Mouse (Mus musculus): ENCODE measurements around the gene Spi1. TPM values are rescaled to one million over a fixed set of nuclear protein-coding genes. Genes with fewer than 3 reads are reported as not detected.
A peak's percentile ranks its signal among the peaks of the same experiment; 100 is the strongest.
"Not testable (repeated sequence)": the region's sequence is repeated elsewhere in the genome, so short reads cannot be mapped to it uniquely, and the experiment has no call there.

The Spi1 gene
- polyA plus RNA-seq (2015; fragmentation: Nextera tagmentation; extraction: Ambion mirVana) = 12.3 and 12.4 TPM in 2 replicates

- no peak within 1 kb of the TSS for H3K4me2 ChIP-seq (replicated peaks)
- 81% methylated on average over 13 of the region's 13 CpGs for WGBS
- no peaks in the 10 kb centered on the region for H3K27me3 ChIP-seq
- peaks cover 12% of the 10 kb centered on the region for H3K4me1 ChIP-seq
- no peaks in the 10 kb centered on the region for H3K9me3 ChIP-seq (replicated peaks)
- no peak within 1 kb of the TSS for H3K4me3 ChIP-seq (replicated peaks)
- no peaks in the 10 kb centered on the region for H3K36me3 ChIP-seq
- H3K9ac ChIP-seq = no peak within 1 kb of the TSS
- no peak for ATAC-seq (ENCODE audit: insufficient number of reproducible peaks, low FRiP score, low TSS enrichment, low read depth)
- H3K27ac ChIP-seq (replicated peaks) = no peak within 1 kb of the TSS
These were observed at the start of gene Spi1 for GRCm38 (mm10) chr2:91081775-91082695. Gene Spi1 (plus strand): TSS chr2:91082390.

DNA sequence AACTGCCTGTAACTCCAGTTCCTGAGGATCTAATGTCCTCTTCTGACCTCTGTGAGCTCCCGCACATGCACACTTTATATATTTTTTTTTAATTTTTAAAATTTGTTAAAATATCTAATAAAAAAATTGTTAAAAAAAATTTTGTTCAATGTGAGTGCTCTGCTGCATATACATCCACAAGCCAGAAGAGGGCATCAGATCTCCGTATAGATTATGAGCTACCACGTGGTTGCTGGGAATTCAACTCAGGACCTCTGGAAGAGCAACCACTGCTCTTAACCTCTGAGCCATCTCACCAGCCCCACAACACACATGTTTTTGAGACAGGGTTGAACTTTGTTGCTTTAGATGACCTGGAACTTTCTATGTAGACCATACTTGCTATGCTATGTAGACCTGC, 49.2 kb upstream of the Spi1 start:
- ATAC-seq (ENCODE audit: insufficient number of reproducible peaks, low FRiP score, low TSS enrichment, low read depth) = no peak
- no peak overlapping the region for H3K4me2 ChIP-seq (replicated peaks)
- no peaks in the 10 kb centered on the region for H3K27me3 ChIP-seq
- H3K4me1 ChIP-seq = no peaks in the 10 kb centered on the region
- no peaks in the 10 kb centered on the region for H3K9me3 ChIP-seq (replicated peaks)
- WGBS = 9% methylated on average over 3 of the region's 3 CpGs
- H3K9ac ChIP-seq = no peak overlapping the region
- no peak overlapping the region for H3K27ac ChIP-seq (replicated peaks)
- no peak overlapping the region for H3K4me3 ChIP-seq (replicated peaks)
- H3K36me3 ChIP-seq = no peaks in the 10 kb centered on the region

- H3K4me2 ChIP-seq (replicated peaks) = no peak within 1 kb of the TSS; the same call in 1 of the 2 replicates
- H3K27ac ChIP-seq (replicated peaks) = no peak within 1 kb of the TSS
- H3K36me3 ChIP-seq = no peaks in the 10 kb centered on the region
- no peak within 1 kb of the TSS for H3K4me3 ChIP-seq (replicated peaks)
- ATAC-seq (ENCODE audit: insufficient number of reproducible peaks, low FRiP score, low TSS enrichment, low read depth) = 0 out of 2 replicates have a peak, but pooled peaks have one; percentile 55
- no peaks in the 10 kb centered on the region for H3K9me3 ChIP-seq (replicated peaks)
- 50% methylated on average over 9 of the region's 9 CpGs for WGBS
- no peaks in the 10 kb centered on the region for H3K4me1 ChIP-seq
- H3K9ac ChIP-seq = no peak within 1 kb of the TSS
- no peaks in the 10 kb centered on the region for H3K27me3 ChIP-seq
These were observed 46.8 kb upstream of the Spi1 start, which contains the start of gene Rapsn for GRCm38 (mm10) chr2:91035385-91035784. Gene Rapsn (plus strand): TSS chr2:91035620.

- ATAC-seq (ENCODE audit: insufficient number of reproducible peaks, low FRiP score, low TSS enrichment, low read depth) = no peak
- Histone ChIP-seq H3K36me3 (no peaks in the 10 kb centered on the region), H3K9me3 (replicated peaks) (no peaks in the 10 kb centered on the region), H3K27ac (replicated peaks) (no peak overlapping the region), H3K4me3 (replicated peaks) (no peak overlapping the region), H3K4me2 (replicated peaks) (no peak overlapping the region), H3K27me3 (no peaks in the 10 kb centered on the region), H3K9ac (no peak overlapping the region), H3K4me1 (no peaks in the 10 kb centered on the region)
- WGBS = 75% methylated on average over 8 of the region's 8 CpGs
These were observed 40.4 kb upstream of the Spi1 start for GRCm38 (mm10) chr2:91041786-91042185.

- Histone ChIP-seq H3K4me3 (replicated peaks) (no peak overlapping the region), H3K27me3 (no peaks in the 10 kb centered on the region), H3K9me3 (replicated peaks) (no peaks in the 10 kb centered on the region), H3K4me2 (replicated peaks) (no peak overlapping the region), H3K4me1 (no peaks in the 10 kb centered on the region), H3K9ac (no peak overlapping the region), H3K36me3 (no peaks in the 10 kb centered on the region), H3K27ac (replicated peaks) (no peak overlapping the region)
- 65% methylated on average over 21 of the region's 21 CpGs for WGBS
- no peak; the same call in 1 of the 2 replicates for ATAC-seq (ENCODE audit: insufficient number of reproducible peaks, low FRiP score, low TSS enrichment, low read depth)
These were observed 39.4 kb upstream of the Spi1 start for GRCm38 (mm10) chr2:91042651-91043398.

GRCm38 (mm10) chr2:91044727-91045126, 37.5 kb upstream of the Spi1 start:
- Histone ChIP-seq H3K4me2 (replicated peaks) (no peak overlapping the region), H3K9ac (no peak overlapping the region), H3K4me3 (replicated peaks) (no peak overlapping the region), H3K9me3 (replicated peaks) (no peaks in the 10 kb centered on the region), H3K4me1 (no peaks in the 10 kb centered on the region), H3K27me3 (no peaks in the 10 kb centered on the region), H3K36me3 (no peaks in the 10 kb centered on the region), H3K27ac (replicated peaks) (no peak overlapping the region)
- WGBS = 77% methylated on average over 13 of the region's 13 CpGs
- no peak for ATAC-seq (ENCODE audit: insufficient number of reproducible peaks, low FRiP score, low TSS enrichment, low read depth)

- H3K9me3 ChIP-seq (replicated peaks); H3K27ac ChIP-seq (replicated peaks); H3K4me2 ChIP-seq (replicated peaks); H3K27me3 ChIP-seq; H3K4me1 ChIP-seq; H3K4me3 ChIP-seq (replicated peaks); ATAC-seq (ENCODE audit: insufficient number of reproducible peaks, low FRiP score, low TSS enrichment, low read depth); H3K36me3 ChIP-seq; H3K9ac ChIP-seq: not testable (repeated sequence)
- WGBS = 82% methylated on average over 1 of the region's 1 CpGs
These were observed 36.4 kb upstream of the Spi1 start for GRCm38 (mm10) chr2:91045805-91046204.

DNA sequence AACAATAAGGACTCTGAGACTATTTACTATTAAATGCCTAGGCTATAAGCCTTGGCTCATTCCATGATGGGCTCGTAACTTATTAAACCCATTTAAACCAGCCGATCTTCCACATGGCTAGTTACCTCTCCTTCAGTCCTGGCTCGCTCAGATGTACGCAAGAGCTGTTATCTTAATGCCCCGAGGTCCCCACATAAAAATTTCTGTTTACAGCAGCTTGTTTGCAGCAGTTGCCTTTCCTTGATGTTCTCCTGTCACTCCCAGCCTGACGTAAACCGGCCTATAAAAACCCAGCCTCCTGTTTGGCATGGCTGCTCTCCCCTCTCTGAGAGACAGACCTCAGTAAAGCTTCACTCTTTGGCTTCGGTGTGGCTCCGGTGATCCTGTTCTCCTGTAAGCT, 34.8 kb upstream of the Spi1 start:
- H3K4me1 ChIP-seq = no peaks in the 10 kb centered on the region
- H3K9ac ChIP-seq = no peak overlapping the region
- no peaks in the 10 kb centered on the region for H3K27me3 ChIP-seq
- no peak overlapping the region for H3K4me2 ChIP-seq (replicated peaks)
- 79% methylated on average over 9 of the region's 9 CpGs for WGBS
- H3K9me3 ChIP-seq (replicated peaks) = no peaks in the 10 kb centered on the region
- no peak overlapping the region for H3K27ac ChIP-seq (replicated peaks)
- no peak for ATAC-seq (ENCODE audit: insufficient number of reproducible peaks, low FRiP score, low TSS enrichment, low read depth)
- no peak overlapping the region for H3K4me3 ChIP-seq (replicated peaks)
- peaks cover 9% of the 10 kb centered on the region; the same call in 1 of the 2 replicates for H3K36me3 ChIP-seq

GRCm38 (mm10) chr2:91051917-91052316, 30.3 kb upstream of the Spi1 start:
- Histone ChIP-seq H3K9me3 (replicated peaks) (no peaks in the 10 kb centered on the region), H3K9ac (no peak overlapping the region), H3K27me3 (no peaks in the 10 kb centered on the region), H3K36me3 (peaks cover 28% of the 10 kb centered on the region), H3K4me3 (replicated peaks) (no peak overlapping the region), H3K4me1 (peaks cover 13% of the 10 kb centered on the region), H3K4me2 (replicated peaks) (no peak overlapping the region), H3K27ac (replicated peaks) (no peak overlapping the region)
- ATAC-seq (ENCODE audit: insufficient number of reproducible peaks, low FRiP score, low TSS enrichment, low read depth) = no peak
- WGBS = 74% methylated on average over 3 of the region's 3 CpGs

DNA sequence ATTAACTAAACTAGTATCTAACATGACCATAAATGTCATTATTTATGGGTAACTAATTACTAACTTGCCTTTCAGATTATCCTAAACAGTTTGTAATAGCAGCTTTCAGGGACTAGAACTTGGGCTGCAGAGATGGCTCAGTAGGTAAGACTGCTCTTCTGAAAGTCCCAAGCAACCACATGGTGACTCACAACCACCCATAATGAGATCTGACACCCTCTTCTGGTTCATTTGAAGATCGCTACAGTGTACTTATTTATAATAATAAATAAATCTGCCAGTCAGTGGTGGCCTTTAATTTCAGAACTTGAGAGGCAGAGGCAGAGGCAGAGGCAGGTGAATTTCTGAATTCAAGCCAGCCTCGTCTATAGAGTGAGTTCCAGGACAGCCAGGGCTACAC, 29.4 kb upstream of the Spi1 start:
- Histone ChIP-seq H3K9ac (no peak overlapping the region), H3K4me1 (peaks cover 13% of the 10 kb centered on the region), H3K4me3 (replicated peaks) (no peak overlapping the region), H3K4me2 (replicated peaks) (peak overlapping the region; percentile 84; the same call in 1 of the 2 replicates), H3K27me3 (no peaks in the 10 kb centered on the region), H3K27ac (replicated peaks) (no peak overlapping the region), H3K36me3 (peaks cover 36% of the 10 kb centered on the region), H3K9me3 (replicated peaks) (no peaks in the 10 kb centered on the region)
- WGBS = 43% methylated on average over 2 of the region's 2 CpGs
- ATAC-seq (ENCODE audit: insufficient number of reproducible peaks, low FRiP score, low TSS enrichment, low read depth) = no peak

- H3K4me3 ChIP-seq (replicated peaks) = peak overlapping the region; percentile 94
- peak overlapping the region; percentile 84 for H3K4me2 ChIP-seq (replicated peaks)
- H3K27ac ChIP-seq (replicated peaks) = peak overlapping the region; percentile 88
- H3K27me3 ChIP-seq = no peaks in the 10 kb centered on the region
- H3K9ac ChIP-seq = peak overlapping the region; percentile 85
- no peaks in the 10 kb centered on the region for H3K9me3 ChIP-seq (replicated peaks)
- H3K36me3 ChIP-seq = peaks cover 43% of the 10 kb centered on the region
- H3K4me1 ChIP-seq = peaks cover 13% of the 10 kb centered on the region
- 0% methylated on average over 6 of the region's 6 CpGs for WGBS
- peak; percentile 58 for ATAC-seq (ENCODE audit: insufficient number of reproducible peaks, low FRiP score, low TSS enrichment, low read depth)
These were observed 28.8 kb upstream of the Spi1 start for GRCm38 (mm10) chr2:91053181-91053933.

All from embryonic facial prominence, embryonic 15.5 days (tissue).